Mouse (Mus musculus): ENCODE results near the gene Thada. TPM values are rescaled to one million over a fixed set of nuclear protein-coding genes. Genes with fewer than 3 reads are reported as not detected.

The Thada gene
- polyA plus RNA-seq (2014; fragmentation: Nextera tagmentation; extraction: Ambion mirVana): 7.0 and 8.1 TPM in 2 replicates

- peak within 1 kb of the TSS; percentile 64 to 76 for H3K27ac ChIP-seq (replicated peaks in 1 of 2; ENCODE audit: control insufficient read depth in 1 of 2, insufficient read depth in 1 of 2, low read depth in 2 of 2, low read length in 2 of 2)
- H3K4me1 ChIP-seq (ENCODE audit: control insufficient read depth in 2 of 2, insufficient read depth in 2 of 2, low read length in 2 of 2): 0 out of 4 replicates have a peak, but pooled peaks cover 0 to 2% of the 10 kb centered on the region in 2 experiments
- peak; percentile 93 for ATAC-seq (ENCODE audit: insufficient number of reproducible peaks, insufficient read depth, low FRiP score, low read depth)
- WGBS: under 1% methylated on average over 67 of the region's 67 CpGs
- no peaks in the 10 kb centered on the region for H3K9me3 ChIP-seq (ENCODE audit: control insufficient read depth, low read length)
- peak within 1 kb of the TSS; percentile 88 for H3K9ac ChIP-seq (ENCODE audit: low read length)
- H3K27me3 ChIP-seq (ENCODE audit: control insufficient read depth, insufficient read depth, low read length): no peaks in the 10 kb centered on the region
- peaks cover 5% of the 10 kb centered on the region; the same call in 1 of the 2 replicates for H3K36me3 ChIP-seq (ENCODE audit: control insufficient read depth, insufficient read depth, low read length)
- peak within 1 kb of the TSS; percentile 77 to 85 for H3K4me3 ChIP-seq (ENCODE audit: control insufficient read depth in 1 of 2, insufficient read depth in 1 of 2, low read depth in 1 of 2, low read length in 2 of 2)
- peak within 1 kb of the TSS; percentile 83 for H3K4me2 ChIP-seq (ENCODE audit: low read length)
Observed at GRCm38 (mm10) chr17:84465753-84466608, at the start of gene Thada. Gene Thada, minus strand, starts transcription at chr17:84466205.

DNA sequence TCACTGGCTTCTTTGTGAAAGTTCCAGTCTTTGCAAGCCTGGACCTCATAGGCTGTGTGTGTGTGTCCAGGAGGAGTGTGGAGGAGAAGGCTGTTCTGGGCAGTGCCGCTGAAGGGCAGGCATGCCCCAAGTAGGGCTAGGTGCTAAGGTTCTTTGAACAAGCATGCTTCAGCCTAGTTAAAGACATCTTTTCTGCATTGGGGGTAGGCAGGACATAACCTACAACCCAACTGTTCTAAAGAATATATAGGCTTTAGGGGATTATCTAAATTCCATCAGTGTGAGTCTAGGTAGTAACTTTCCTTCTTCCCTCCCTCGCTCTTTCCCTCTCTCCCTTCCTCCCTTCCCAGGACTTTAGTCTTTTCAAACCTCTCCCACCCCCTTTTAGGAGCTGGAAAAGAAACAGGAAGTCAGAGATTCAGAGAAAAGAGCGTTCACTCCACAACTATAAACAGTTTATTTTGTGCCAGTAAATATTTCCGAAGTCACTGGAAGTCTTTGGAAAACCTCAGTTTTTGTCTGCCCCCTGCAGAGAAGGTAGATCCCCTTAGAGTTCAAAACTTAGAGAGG lies 46.6 kb upstream of the Thada start:
- H3K9ac ChIP-seq (ENCODE audit: low read length): peak overlapping the region; percentile 76
- H3K4me1 ChIP-seq (ENCODE audit: control insufficient read depth in 2 of 2, insufficient read depth in 2 of 2, low read length in 2 of 2): peaks cover 8 to 9% of the 10 kb centered on the region in 2 experiments
- H3K4me2 ChIP-seq (ENCODE audit: low read length): peak overlapping the region; percentile 99
- no peaks in the 10 kb centered on the region for H3K27me3 ChIP-seq (ENCODE audit: control insufficient read depth, insufficient read depth, low read length)
- peak overlapping the region; percentile 68 to 76 for H3K4me3 ChIP-seq (ENCODE audit: control insufficient read depth in 1 of 2, insufficient read depth in 1 of 2, low read depth in 1 of 2, low read length in 2 of 2)
- H3K36me3 ChIP-seq (ENCODE audit: control insufficient read depth, insufficient read depth, low read length): no peaks in the 10 kb centered on the region
- WGBS: 31% methylated on average over 4 of the region's 4 CpGs
- no peaks in the 10 kb centered on the region for H3K9me3 ChIP-seq (ENCODE audit: control insufficient read depth, low read length)
- no peak overlapping the region for H3K27ac ChIP-seq (replicated peaks in 1 of 2; ENCODE audit: control insufficient read depth in 1 of 2, insufficient read depth in 1 of 2, low read depth in 2 of 2, low read length in 2 of 2)
- no peak for ATAC-seq (ENCODE audit: insufficient number of reproducible peaks, insufficient read depth, low FRiP score, low read depth)

- ATAC-seq (ENCODE audit: insufficient number of reproducible peaks, insufficient read depth, low FRiP score, low read depth): peak; percentile 81
- Histone ChIP-seq H3K36me3 (ENCODE audit: control insufficient read depth, insufficient read depth, low read length) (no peaks in the 10 kb centered on the region), H3K4me1 (ENCODE audit: control insufficient read depth in 2 of 2, insufficient read depth in 2 of 2, low read length in 2 of 2) (peaks cover 8 to 9% of the 10 kb centered on the region in 2 experiments), H3K9me3 (ENCODE audit: control insufficient read depth, low read length) (no peaks in the 10 kb centered on the region), H3K4me3 (ENCODE audit: control insufficient read depth in 1 of 2, insufficient read depth in 1 of 2, low read depth in 1 of 2, low read length in 2 of 2) (peak within 1 kb of the TSS; percentile 68 to 76), H3K27ac (replicated peaks in 1 of 2; ENCODE audit: control insufficient read depth in 1 of 2, insufficient read depth in 1 of 2, low read depth in 2 of 2, low read length in 2 of 2) (peak within 1 kb of the TSS; percentile 1 to 50; a peak in 3 of 4 replicates), H3K4me2 (ENCODE audit: low read length) (peak within 1 kb of the TSS; percentile 99), H3K9ac (ENCODE audit: low read length) (peak within 1 kb of the TSS; percentile 76), H3K27me3 (ENCODE audit: control insufficient read depth, insufficient read depth, low read length) (no peaks in the 10 kb centered on the region)
- WGBS: under 1% methylated on average over 79 of the region's 79 CpGs
Observed at GRCm38 (mm10) chr17:84511682-84512515, 45.9 kb upstream of the Thada start, which contains the start of gene Plekhh2. Gene Plekhh2, plus strand, starts transcription at chr17:84511895.

- Histone ChIP-seq H3K27ac (replicated peaks in 1 of 2; ENCODE audit: control insufficient read depth in 1 of 2, insufficient read depth in 1 of 2, low read depth in 2 of 2, low read length in 2 of 2) (peak overlapping the region; percentile 1 to 4; a peak in 2 of 4 replicates), H3K9ac (ENCODE audit: low read length) (peak overlapping the region; percentile 76), H3K9me3 (ENCODE audit: control insufficient read depth, low read length) (no peaks in the 10 kb centered on the region), H3K27me3 (ENCODE audit: control insufficient read depth, insufficient read depth, low read length) (no peaks in the 10 kb centered on the region), H3K4me1 (ENCODE audit: control insufficient read depth in 2 of 2, insufficient read depth in 2 of 2, low read length in 2 of 2) (peaks cover 8 to 9% of the 10 kb centered on the region in 2 experiments), H3K4me3 (ENCODE audit: control insufficient read depth in 1 of 2, insufficient read depth in 1 of 2, low read depth in 1 of 2, low read length in 2 of 2) (peak overlapping the region; percentile 68 to 76), H3K4me2 (ENCODE audit: low read length) (peak overlapping the region; percentile 99), H3K36me3 (ENCODE audit: control insufficient read depth, insufficient read depth, low read length) (no peaks in the 10 kb centered on the region)
- no peak for ATAC-seq (ENCODE audit: insufficient number of reproducible peaks, insufficient read depth, low FRiP score, low read depth)
- 35% methylated on average over 11 of the region's 11 CpGs for WGBS
Observed at GRCm38 (mm10) chr17:84510961-84511639, 45.1 kb upstream of the Thada start.

DNA sequence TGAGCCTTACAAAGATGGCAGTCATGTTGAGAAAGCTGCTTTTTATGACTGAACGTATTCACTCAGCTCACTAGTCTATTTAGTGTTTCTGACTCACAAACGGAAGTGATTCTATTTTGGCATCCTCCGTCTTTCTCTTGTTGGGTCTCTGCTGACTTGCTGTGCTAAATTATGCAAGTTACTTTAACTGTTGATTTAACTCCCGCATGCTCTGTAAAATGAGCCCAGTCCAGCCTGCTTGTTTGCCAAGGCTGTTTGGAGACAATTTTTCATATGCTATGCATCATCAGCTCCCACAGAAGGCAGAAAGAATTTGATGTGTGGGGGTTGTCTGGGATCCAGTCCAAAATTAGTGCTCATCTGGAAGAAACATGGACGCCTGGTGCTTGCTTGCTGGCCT lies 44.4 kb upstream of the Thada start:
- Histone ChIP-seq H3K27me3 (ENCODE audit: control insufficient read depth, insufficient read depth, low read length) (no peaks in the 10 kb centered on the region), H3K4me3 (ENCODE audit: control insufficient read depth in 1 of 2, insufficient read depth in 1 of 2, low read depth in 1 of 2, low read length in 2 of 2) (no peak overlapping the region), H3K4me2 (ENCODE audit: low read length) (no peak overlapping the region), H3K9me3 (ENCODE audit: control insufficient read depth, low read length) (no peaks in the 10 kb centered on the region), H3K27ac (replicated peaks in 1 of 2; ENCODE audit: control insufficient read depth in 1 of 2, insufficient read depth in 1 of 2, low read depth in 2 of 2, low read length in 2 of 2) (peak overlapping the region; percentile 41 to 57; a peak in 3 of 4 replicates), H3K4me1 (ENCODE audit: control insufficient read depth in 2 of 2, insufficient read depth in 2 of 2, low read length in 2 of 2) (peaks cover 8 to 9% of the 10 kb centered on the region in 2 experiments), H3K36me3 (ENCODE audit: control insufficient read depth, insufficient read depth, low read length) (no peaks in the 10 kb centered on the region), H3K9ac (ENCODE audit: low read length) (no peak overlapping the region)
- 47% methylated on average over 5 of the region's 5 CpGs for WGBS
- ATAC-seq (ENCODE audit: insufficient number of reproducible peaks, insufficient read depth, low FRiP score, low read depth): no peak

DNA sequence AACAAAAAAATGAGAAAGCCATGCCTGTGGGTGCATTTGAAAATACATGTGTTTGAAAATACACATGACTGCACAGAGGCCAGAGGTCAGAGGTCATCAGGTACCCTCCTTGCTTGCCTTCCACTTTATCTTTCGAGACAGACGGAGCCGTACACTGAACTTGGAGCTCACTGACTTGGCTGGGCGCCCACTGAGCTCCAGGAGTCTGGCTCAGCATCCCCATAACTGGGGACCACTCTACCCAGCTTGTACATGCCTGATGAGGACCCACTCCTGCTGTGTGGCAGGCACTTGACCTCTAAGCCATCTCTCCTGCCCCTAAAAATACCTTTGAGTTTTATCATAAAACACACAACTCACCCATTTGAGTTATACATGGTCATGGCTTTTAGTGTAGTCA lies 43.2 kb upstream of the Thada start:
- WGBS: 35% methylated on average over 4 of the region's 4 CpGs
- Histone ChIP-seq H3K27ac (replicated peaks in 1 of 2; ENCODE audit: control insufficient read depth in 1 of 2, insufficient read depth in 1 of 2, low read depth in 2 of 2, low read length in 2 of 2) (no peak overlapping the region), H3K4me2 (ENCODE audit: low read length) (no peak overlapping the region), H3K9ac (ENCODE audit: low read length) (no peak overlapping the region), H3K36me3 (ENCODE audit: control insufficient read depth, insufficient read depth, low read length) (no peaks in the 10 kb centered on the region), H3K27me3 (ENCODE audit: control insufficient read depth, insufficient read depth, low read length) (no peaks in the 10 kb centered on the region), H3K4me3 (ENCODE audit: control insufficient read depth in 1 of 2, insufficient read depth in 1 of 2, low read depth in 1 of 2, low read length in 2 of 2) (no peak overlapping the region), H3K4me1 (ENCODE audit: control insufficient read depth in 2 of 2, insufficient read depth in 2 of 2, low read length in 2 of 2) (peaks cover 8 to 9% of the 10 kb centered on the region in 2 experiments), H3K9me3 (ENCODE audit: control insufficient read depth, low read length) (no peaks in the 10 kb centered on the region)
- ATAC-seq (ENCODE audit: insufficient number of reproducible peaks, insufficient read depth, low FRiP score, low read depth): no peak

- ATAC-seq (ENCODE audit: insufficient number of reproducible peaks, insufficient read depth, low FRiP score, low read depth): no peak
- Histone ChIP-seq H3K27ac (replicated peaks in 1 of 2; ENCODE audit: control insufficient read depth in 1 of 2, insufficient read depth in 1 of 2, low read depth in 2 of 2, low read length in 2 of 2) (no peak overlapping the region), H3K4me2 (ENCODE audit: low read length) (no peak overlapping the region), H3K36me3 (ENCODE audit: control insufficient read depth, insufficient read depth, low read length) (no peaks in the 10 kb centered on the region), H3K9me3 (ENCODE audit: control insufficient read depth, low read length) (no peaks in the 10 kb centered on the region), H3K9ac (ENCODE audit: low read length) (no peak overlapping the region), H3K27me3 (ENCODE audit: control insufficient read depth, insufficient read depth, low read length) (no peaks in the 10 kb centered on the region), H3K4me1 (ENCODE audit: control insufficient read depth in 2 of 2, insufficient read depth in 2 of 2, low read length in 2 of 2) (peaks cover 8 to 9% of the 10 kb centered on the region in 2 experiments), H3K4me3 (ENCODE audit: control insufficient read depth in 1 of 2, insufficient read depth in 1 of 2, low read depth in 1 of 2, low read length in 2 of 2) (no peak overlapping the region)
- WGBS: 47% methylated on average over 3 of the region's 3 CpGs
Observed at GRCm38 (mm10) chr17:84508736-84509135, 42.7 kb upstream of the Thada start.

Measured in heart, embryonic 14.5 days (tissue).